Mouse (Mus musculus) bone marrow, adult 2 months (tissue): ENCODE data around the gene Arhgap23.

Experiments used
- CTCF ChIP-seq: fragments of 200-500 bp; IDR thresholded peaks from 2 replicates; pipeline ENCODE4 v1.5.1; 2011; ENCODE audit warnings: low read length, control low read depth; ENCODE audit not compliant: control insufficient read depth, insufficient read depth
- POLR2A ChIP-seq: fragments of 200-500 bp; IDR thresholded peaks from 2 replicates; pipeline ENCODE4 v1.6.1; 2011; ENCODE audit warnings: low read depth, mild to moderate bottlenecking, control low read depth, low read length, borderline replicate concordance; ENCODE audit not compliant: control insufficient read depth

- TF ChIP-seq CTCF (no peak), POLR2A (no peak)
These were observed 97.7 kb downstream of the Arhgap23 start for GRCm38 (mm10) chr11:97513066-97513465.
